Mouse (Mus musculus) adrenal gland, postnatal 10 days (tissue): ENCODE measurements around the gene Slc17a4. TPM values are rescaled to one million over a fixed set of nuclear protein-coding genes. Genes with fewer than 3 reads are reported as not detected.

Experiments
- DNase-seq: peaks from one replicate; pipeline ENCODE4 v3.0.0; 2021; ENCODE audit warnings: mixed read lengths
- long read RNA-seq, 2 experiments: library from polyadenylated mRNA; stranded (forward); transcript quantifications; one replicate each; pipeline ENCODE4 v2.0.0; 2021
- total RNA-seq, 2 experiments: library from RNA; stranded (reverse); gene quantifications; 2 replicates each; pipeline ENCODE4 v1.2.3; 2021

Slc17a4 gene
- total RNA-seq: 1 to 10 TPM; 3.3 to 5.6 TPM
- long read RNA-seq, experiment 1, partial matches to known transcripts: 0 of 4 reads
- long read RNA-seq, experiment 1, other reads (novel, unspliced or antisense): 1 of 4 reads
- long read RNA-seq, experiment 2: 0 reads

DNA sequence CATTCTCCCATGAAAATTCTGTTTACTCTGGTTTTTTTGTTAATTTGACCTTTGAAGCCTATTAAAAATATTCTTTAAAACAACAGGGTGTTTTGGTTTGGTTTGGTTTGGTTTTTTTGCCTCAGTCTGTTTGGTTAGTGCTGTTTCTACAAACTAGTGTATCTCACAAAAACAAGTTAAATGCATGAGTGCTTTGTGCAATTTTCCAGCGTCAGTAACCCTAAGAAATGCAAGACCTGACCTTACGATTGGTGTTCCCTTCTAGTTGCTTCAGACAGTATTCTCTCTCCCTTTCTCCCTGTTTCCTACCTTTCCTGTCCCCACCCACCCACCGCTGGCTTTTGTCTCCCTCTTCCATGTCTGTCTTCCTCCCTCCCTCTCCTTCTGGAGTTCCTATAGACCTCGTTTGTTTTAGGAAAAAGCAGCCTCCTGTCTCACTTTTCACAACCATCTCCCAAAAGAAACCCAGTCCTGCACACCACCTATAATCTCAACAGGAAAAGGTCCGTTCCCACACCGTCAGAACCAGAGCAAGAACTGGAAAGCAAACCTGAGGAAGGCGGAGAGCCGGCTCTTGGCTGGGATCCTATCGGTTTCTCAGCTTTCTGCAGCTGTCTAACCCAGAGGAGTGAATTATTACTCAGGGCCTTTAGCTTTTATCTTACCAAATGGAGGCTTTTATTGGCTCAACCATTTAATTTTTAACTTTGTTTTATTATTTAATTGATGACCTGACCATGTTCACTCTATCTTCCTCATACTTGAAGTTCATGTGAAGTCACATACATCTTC is at the start of gene Slc17a4:
Slc17a4 (minus strand) TSS at position 634 of the 792 bp plus-strand sequence.
- peak; percentile 24 for DNase-seq

DNA sequence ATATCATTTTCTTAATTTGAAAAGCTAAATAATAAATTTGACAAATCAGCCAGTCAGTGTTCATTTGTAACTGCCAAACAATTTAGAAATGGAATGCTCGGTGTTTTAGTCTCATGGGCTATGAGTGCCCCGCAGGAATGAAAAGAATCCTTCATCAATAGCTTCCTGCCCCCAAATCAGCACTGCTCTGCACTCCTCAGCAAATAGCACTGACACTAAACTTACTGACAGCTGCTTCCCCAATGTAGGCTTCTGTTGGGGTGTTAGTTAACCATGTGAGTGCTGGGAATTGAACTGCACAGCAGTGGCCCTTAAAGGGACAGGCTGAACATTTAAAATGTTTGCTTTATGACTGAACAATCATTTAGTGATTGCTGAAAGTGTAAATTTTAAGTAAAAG is 45.0 kb upstream of the Slc17a4 start:
- no peak for DNase-seq

GRCm38 (mm10) chr13:23950928-23951327 is 36.1 kb upstream of the Slc17a4 start:
- DNase-seq: peak; percentile 52

DNA sequence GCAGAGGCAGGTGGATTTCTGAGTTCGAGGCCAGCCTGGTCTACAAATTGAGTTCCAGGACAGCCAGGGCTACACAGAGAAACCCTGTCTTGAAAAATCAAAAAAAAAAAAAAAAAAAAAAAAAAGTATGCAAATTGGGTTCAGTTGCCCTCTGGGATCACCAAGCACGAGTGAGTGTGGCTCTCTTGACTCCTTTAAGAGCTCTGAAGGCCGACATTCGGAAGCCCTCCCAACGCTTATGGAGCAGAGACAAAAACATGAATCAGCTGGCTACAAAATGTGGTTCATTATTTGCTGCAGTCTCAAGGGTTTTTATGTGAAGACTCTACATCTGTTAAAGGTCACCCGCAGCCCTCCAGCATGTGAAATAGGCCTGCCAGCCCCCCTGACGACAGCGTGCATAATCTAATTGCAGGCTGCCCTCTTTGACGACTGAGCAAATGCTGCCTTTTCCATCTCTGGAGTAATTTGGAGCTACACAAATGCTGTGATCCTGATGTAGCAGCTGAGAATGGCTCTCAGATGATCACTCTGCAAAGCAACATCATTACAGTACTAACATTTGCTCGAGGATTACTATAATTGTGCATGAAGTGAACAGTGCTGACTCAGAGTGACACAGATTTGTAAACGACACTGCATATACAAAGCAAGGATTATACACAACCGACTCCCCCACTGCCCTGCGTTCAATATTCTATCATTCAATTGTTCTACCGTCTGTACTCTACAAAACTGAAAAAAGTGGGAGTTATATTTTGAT is 34.9 kb upstream of the Slc17a4 start:
- no peak for DNase-seq

DNA sequence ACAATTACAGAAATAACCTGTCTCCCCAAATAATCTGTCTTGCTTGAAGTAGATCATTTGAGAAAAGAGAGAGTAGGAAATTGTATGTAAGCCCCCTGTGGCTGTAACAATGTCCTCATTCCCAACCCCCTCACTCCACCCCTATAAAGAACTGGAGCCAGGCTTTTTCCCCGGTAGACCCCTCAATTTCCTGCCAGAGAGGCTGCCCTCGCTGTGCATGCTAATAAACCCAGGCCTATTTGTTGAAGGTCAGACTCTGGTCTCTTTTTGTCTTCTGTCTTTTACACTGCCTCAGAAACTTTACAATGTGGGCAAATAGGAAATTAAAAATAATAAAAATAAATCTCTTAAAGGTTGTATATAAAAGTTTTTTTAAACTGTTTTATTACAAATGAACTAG is 31.4 kb upstream of the Slc17a4 start:
- no peak for DNase-seq

GRCm38 (mm10) chr13:23942861-23943260 is 28.1 kb upstream of the Slc17a4 start:
- DNase-seq: no peak

GRCm38 (mm10) chr13:23940291-23940690 is 25.5 kb upstream of the Slc17a4 start:
- no peak for DNase-seq

- DNase-seq: peak; percentile 73
Measured at GRCm38 (mm10) chr13:23938699-23939098, 23.9 kb upstream of the Slc17a4 start.

DNA sequence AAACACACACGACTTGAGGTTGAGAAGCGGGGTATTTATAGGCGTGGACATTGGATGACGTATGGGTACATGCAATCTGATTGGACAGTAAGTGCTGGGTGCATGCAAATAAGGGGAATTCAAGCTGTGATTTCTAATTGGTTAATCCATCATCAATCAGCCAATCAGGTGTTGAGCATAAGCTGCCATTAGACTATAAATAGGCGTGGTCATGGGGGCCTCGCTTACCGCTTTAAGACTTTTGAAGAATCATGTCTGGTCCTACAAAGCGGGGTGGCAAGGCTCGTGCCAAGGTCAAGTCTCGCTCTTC is 19.4 kb upstream of the Slc17a4 start, which contains the start of gene Hist1h2aa:
Hist1h2aa (plus strand) TSS at position 252 of the 310 bp plus-strand sequence.
- DNase-seq: no peak

DNA sequence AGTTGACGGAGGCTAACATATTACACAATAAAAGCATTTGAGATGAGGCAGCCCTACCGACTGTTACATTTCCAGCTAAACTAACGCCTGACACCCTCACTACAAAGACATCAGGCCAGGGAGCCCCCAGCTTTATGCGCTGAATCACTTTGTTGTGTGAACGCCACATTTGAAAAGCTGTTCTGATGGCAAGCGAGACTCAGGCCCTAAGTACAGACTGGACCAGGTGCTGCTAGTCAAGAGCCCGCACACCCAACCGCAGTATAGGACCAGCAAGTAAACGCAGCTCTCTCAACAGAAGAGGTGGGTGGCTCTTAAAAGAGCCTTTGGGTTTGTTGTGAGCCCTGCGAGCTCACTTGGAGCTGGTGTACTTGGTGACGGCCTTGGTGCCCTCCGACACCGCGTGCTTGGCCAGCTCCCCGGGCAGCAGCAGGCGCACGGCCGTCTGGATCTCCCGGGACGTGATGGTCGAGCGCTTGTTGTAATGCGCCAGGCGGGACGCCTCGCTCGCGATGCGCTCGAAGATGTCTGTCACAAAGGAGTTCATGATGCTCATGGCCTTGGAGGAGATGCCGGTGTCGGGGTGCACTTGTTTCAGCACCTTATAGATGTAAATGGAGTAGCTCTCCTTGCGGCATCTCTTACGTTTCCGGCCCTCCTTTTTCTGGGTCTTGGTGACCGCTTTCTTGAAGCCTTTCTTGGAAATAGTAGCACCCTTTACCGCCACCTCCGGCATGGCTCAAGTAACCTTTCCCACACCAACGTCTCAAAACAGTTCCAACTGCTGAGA is 18.8 kb upstream of the Slc17a4 start, which contains the start of gene Hist1h2ba:
Hist1h2ba (minus strand) TSS at position 736 of the 790 bp plus-strand sequence.
- DNase-seq: no peak

DNA sequence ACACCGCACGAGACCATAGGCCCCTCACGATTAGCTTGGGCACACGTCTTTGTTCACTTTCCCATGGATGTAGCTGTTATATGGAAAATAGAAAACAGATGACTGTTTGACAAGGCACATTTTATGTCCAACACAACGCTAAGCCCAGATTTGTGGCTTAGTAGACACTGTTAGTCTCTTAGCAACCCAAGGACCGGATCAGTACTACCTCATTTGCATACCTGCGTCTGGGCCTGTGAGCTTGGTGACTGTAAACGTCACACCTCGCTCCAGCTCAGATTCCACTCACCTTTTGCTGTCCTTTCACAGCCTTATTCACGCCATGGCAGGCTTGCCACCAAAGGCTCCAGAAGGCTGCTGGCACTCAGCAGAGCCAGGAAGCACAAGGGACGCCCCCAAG is 16.1 kb upstream of the Slc17a4 start:
- no peak for DNase-seq

DNA sequence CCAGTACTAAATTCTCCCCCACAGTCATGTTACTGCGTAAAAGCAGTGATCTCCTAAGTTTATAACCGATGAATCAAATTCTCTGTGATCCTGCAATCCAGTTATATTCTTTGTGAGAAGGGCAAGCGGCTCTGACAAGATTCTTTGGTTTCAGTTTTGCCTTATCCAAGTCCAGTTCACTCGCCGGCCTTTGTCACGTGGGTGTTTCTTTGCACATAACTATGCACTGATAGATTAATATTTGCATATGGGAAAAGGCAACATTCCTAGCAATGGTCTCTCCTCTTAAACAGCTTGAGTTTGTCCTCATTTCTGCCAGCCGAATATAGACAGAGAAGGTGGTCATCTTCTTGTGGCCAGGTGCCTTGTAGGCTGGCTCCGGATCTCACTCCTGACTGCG is 15.7 kb upstream of the Slc17a4 start:
- DNase-seq: no peak

DNA sequence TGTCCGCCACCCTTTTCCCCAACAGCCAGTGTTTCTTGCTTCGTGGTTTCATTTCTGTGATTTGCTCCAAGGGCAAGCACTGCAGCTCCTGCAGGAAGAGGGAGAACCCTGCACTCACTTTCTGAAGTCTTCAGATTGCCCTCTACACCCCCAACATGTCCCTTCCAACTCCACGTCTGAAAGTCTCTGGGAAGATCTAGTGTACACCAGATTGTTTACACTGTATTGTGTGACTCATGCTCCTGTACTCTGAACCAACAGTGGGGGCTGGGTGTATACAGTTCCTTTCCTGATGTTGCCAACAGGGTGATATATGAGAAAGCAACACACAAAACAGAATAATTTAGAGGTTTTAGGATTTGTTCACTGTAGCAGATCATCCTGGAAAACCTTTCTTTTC is 13.8 kb upstream of the Slc17a4 start:
- peak; percentile 18 for DNase-seq

DNA sequence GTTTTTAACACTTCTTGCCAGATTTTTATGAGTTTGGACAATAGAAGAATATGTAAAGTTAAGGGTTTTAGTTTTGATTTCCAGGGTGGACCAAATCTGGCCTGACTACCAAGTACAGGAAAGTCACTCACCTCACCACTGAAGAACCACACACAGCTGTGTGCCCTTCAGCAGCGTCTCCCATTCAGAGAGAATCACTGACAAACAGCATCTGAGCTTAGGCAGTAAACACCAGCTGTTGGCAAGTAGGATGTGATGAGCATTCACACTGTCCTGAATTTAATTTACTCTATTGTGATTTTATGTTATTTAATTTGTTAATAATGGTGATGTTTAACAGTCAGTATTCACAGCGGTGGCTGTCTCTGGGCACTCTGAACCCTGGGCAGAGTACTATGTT is 11.0 kb upstream of the Slc17a4 start:
- no peak for DNase-seq

DNA sequence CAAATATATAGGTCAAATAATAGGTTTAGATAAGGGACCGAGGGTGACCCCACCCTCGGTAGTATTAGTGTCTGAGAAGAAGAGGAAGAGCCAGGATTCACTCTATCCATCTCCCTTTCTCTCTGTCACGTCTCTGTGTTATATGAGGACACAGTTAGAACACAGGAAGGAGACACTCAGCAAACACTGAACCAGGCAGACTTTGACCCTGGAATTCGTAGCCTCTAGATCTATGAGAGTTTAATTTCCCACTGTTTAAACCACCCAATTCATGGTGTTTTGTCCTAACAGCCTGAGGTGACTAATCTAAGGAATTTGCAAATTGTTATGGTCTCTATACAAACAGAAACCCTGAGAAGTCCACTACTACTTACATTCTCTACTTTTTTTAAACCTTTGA is 2.9 kb upstream of the Slc17a4 start:
- DNase-seq: no peak

- peak; percentile 41 for DNase-seq
Measured at GRCm38 (mm10) chr13:23916132-23916531, 1.3 kb upstream of the Slc17a4 start.

- peak; percentile 15 for DNase-seq
Measured at GRCm38 (mm10) chr13:23913791-23914306, 960 bp downstream of the Slc17a4 start.

- no peak for DNase-seq
Measured at GRCm38 (mm10) chr13:23911335-23911734, 3.5 kb downstream of the Slc17a4 start.

DNA sequence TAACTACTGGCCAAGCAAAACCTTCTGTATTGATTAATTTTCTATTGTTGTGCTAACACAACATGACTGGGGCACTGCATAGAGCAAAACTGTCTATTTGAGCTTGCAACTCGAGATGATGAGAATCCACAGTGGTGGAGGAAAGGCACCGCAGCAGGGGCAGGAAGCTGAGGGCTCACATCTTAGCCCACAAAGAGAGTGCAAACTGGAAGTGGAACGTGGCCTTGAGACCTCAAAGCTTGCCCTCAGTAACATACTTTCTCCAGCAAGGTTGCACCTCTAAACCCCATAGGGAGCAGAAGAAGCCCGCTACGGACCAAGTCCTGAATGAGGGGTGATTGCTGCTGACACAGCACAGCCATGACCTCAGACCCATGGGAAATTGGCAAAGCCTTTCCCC is 4.7 kb downstream of the Slc17a4 start:
- no peak for DNase-seq

DNA sequence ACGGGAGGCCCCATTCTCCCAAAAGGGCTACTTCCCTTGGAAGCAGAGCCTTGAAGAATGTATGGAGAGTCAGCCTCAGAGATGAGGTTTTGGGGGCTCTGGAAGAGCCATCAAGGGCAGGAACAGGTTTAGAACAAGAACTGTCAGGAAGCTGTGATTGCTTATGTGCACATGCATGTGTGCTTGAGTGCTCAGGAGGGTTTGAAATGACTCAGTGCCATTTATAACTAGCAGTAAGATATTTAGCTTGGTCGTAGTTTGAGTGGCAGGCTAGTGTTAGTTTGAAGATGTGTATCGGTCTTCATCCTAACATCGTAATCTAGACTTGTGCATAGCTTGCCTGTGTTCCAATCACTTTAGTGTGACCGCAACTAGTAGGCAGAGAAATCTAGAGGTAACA is 7.9 kb downstream of the Slc17a4 start:
- DNase-seq: no peak

- DNase-seq: no peak
Measured at GRCm38 (mm10) chr13:23898242-23898641, 16.6 kb downstream of the Slc17a4 start.

GRCm38 (mm10) chr13:23893269-23893593 is 21.6 kb downstream of the Slc17a4 start:
- DNase-seq: no peak
